Mouse (Mus musculus) stomach, postnatal 0 days (tissue): ENCODE data around the gene Strn.

Experiments
- CTCF ChIP-seq: IDR thresholded peaks from 2 replicates; pipeline ENCODE4 v1.5.1; 2016; ENCODE audit warnings: antibody characterized with exemption, low read depth, mild to moderate bottlenecking, moderate library complexity
- EP300 ChIP-seq: optimal IDR thresholded peaks from 2 replicates; pipeline ENCODE3; 2016; ENCODE audit warnings: antibody characterized with exemption

GRCm38 (mm10) chr17:78679503-78679902 lies 57.5 kb downstream of the Strn start:
- TF ChIP-seq CTCF, result no peak
- TF ChIP-seq EP300, result no peak
